Comparison of ENCODE assay signal across 9 mouse cellular contexts in the genomic region with DNA sequence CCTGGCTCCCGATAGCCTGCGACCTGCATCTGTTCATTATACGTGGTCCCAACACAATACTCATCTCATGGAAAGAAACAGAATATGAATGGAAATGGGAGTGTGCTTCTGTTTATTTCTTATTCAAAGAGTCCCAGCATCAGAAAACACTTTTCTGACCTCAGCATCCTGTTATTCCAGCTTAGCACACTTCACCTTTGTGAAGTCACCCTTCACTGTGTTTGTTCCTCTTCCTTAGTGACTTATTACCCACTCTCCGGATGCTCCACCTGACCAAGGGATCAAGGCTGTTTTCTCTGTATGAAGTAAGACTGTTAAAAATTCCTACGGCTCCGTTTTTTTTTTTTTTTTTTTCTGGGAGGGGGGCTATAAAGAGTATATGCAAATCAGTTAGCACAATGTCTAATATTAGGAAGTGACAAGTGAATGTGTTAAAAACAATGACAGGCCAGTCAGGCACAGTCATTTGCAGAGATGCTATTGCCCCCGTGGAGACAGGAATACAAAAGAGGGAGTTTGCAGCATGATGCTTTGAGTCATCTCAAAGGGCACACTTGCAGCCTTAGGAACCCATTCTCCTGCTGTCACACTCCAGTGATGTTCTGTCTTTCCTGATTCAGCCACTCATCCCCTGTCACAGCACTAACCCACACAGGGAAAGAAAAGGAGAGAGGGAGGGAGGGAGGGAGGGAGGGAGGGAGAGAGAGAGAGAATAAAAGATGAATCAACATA. TPM values are rescaled to one million over a fixed set of nuclear protein-coding genes. Genes with fewer than 3 reads are reported as not detected.
DNase-seq lines count a peak whose midpoint lies in the region; ATAC-seq lines count a peak whose summit lies in the region.
"Had no signal": no experiment of that assay in that cellular context is flagged by ENCODE, and none has a peak within 500 bp of the region (broad histone marks: within the 10 kb centered on the region; RNA-seq: fewer than 3 reads in every experiment).

No protein-coding gene starts in this region.

- no peaks in the 10 kb centered on the region for H3K36me3 ChIP-seq in lung, embryonic 16.5 days (ENCODE audit: control insufficient read depth, insufficient read depth, low read length)

- H3K27me3 ChIP-seq in lung, embryonic 16.5 days (ENCODE audit: control insufficient read depth, insufficient read depth, low read depth, low read length) = no peaks in the 10 kb centered on the region

- H3K4me2 ChIP-seq in lung, embryonic 16.5 days (ENCODE audit: low read depth, low read length) = no peak overlapping the region

- DNase-seq in embryo, embryonic 10.5 days (ENCODE audit: low spot score) = peak; percentile 37
- DNase-seq in embryo, embryonic 9.5 days (ENCODE audit: extremely low spot score) = no peak
- DNase-seq in lung, postnatal 4 days = no peak
- DNase-seq in kidney, postnatal 14 days = peak; percentile 54
- peak; percentile 35 for DNase-seq in telencephalon, adult 2 months (ENCODE audit: low read depth, low spot score)
- no peak for DNase-seq in adrenal gland, postnatal 14 days
- DNase-seq: thymus, adult 2 months had no signal

- peak overlapping the region; percentile 44 for H3K27ac ChIP-seq in lung, embryonic 16.5 days (ENCODE audit: low read length)

- H3K9me3 ChIP-seq in lung, embryonic 16.5 days (ENCODE audit: control insufficient read depth, low read length) = no peaks in the 10 kb centered on the region

- H3K9ac ChIP-seq in lung, embryonic 16.5 days (ENCODE audit: low read length) = no peak overlapping the region

- 32% methylated on average over 7 of the region's 7 CpGs for WGBS in lung, embryonic 16.5 days

- H3K4me3 ChIP-seq in lung, embryonic 16.5 days (ENCODE audit: low read length) = no peak overlapping the region

- ATAC-seq in lung, embryonic 16.5 days (ENCODE audit: low read depth) = 0 out of 2 replicates have a peak, but pooled peaks have one; percentile 35
- ATAC-seq in cerebellum, adult (ENCODE audit: insufficient number of reproducible peaks, low FRiP score, low TSS enrichment) = no peak

- H3K4me1 ChIP-seq in lung, embryonic 16.5 days (replicated peaks; ENCODE audit: control insufficient read depth, insufficient read depth, low read length) = peaks cover 17% of the 10 kb centered on the region

RNA-seq across cellular contexts. Expression of a gene that starts 32.3 kb away (rescaled TPM):
- polyA plus RNA-seq in lung, embryonic 16.5 days (2015; fragmentation: Nextera tagmentation; extraction: Ambion mirVana) = 27.2 and 28.4 TPM in 2 replicates
- 28.9 and 32.7 TPM in 2 replicates for total RNA-seq in adrenal gland, postnatal 14 days (2021)

Comparison
In these comparisons a context has a peak if more than half of its experiments do, and no peak if none do; other contexts are left out.
1. DNase-seq: peak in embryo, embryonic 10.5 days (single experiment), kidney, postnatal 14 days (single experiment) and telencephalon, adult 2 months (single experiment); none in embryo, embryonic 9.5 days (single experiment), lung, postnatal 4 days (0 of 2) and adrenal gland, postnatal 14 days (single experiment).